Mouse (Mus musculus): Measurements from ENCODE around the gene Chaf1a. TPM values are rescaled to one million over a fixed set of nuclear protein-coding genes. Genes with fewer than 3 reads are reported as not detected.

The Chaf1a gene
- polyA plus RNA-seq, 1 experiment from 2014 or later, result 32.0 TPM

DNA sequence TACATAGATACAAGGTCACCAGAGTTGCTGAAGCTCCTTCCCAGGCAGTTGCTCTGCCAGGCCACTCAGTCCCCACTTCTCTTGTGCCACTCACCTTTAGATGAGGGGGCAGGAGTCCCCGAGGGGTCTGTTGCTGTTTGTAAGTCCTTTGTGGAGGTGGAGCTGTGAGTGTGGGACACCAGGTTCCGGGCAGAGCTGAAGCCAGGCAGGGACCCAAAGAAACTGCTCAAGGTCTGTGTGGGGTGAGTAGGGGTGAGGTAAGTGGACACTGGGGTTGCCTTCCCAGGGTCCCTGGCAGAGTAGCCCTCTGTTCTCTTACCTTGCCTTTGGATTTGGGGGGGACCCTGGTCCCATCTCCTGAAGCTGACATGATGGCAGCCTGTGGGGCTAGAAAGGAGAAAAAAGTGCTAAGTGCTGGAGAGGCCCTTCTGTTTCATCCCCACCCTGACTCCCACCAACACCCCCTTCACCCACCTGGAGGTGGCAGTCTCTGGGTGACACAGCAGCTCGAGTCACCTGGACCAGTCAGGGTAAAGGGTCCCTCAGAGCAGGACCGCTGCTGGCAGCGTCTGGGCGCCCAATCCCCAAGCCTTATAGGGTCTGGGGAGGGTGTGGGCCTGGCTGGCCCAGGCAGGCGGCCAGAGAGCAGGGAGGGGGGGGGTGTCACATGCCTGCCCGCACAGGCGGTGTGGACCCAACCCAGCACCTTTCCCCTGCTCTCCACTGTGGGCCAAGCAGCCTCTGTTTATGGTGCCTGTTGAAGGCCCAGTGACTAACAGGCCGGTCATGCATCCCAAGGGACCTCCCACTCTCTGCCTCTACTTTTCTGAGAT is 69.2 kb downstream of the Chaf1a start, which contains the start of gene Plin4:
Plin4 (minus strand) TSS at position 585 of the 833 bp plus-strand sequence.
- no peak within 1 kb of the TSS for H3K9ac ChIP-seq (ENCODE audit: low read depth, low read length)
- DNase-seq (ENCODE audit: low spot score) (no peak), ATAC-seq (replicated peaks; ENCODE audit: low FRiP score) (no peak)
- no peaks in the 10 kb centered on the region for H3K9me3 ChIP-seq (ENCODE audit: control insufficient read depth, low read length)
- H3K4me1 ChIP-seq (replicated peaks; ENCODE audit: control insufficient read depth, insufficient read depth, low read length), result no peaks in the 10 kb centered on the region
- WGBS, result 51% methylated on average over 10 of the region's 10 CpGs
- no peak within 1 kb of the TSS for H3K27ac ChIP-seq (ENCODE audit: low read depth, low read length)
- H3K36me3 ChIP-seq (ENCODE audit: control insufficient read depth, insufficient read depth, low read length), result no peaks in the 10 kb centered on the region
- H3K27me3 ChIP-seq (replicated peaks; ENCODE audit: control insufficient read depth, insufficient read depth, low read length), result no peaks in the 10 kb centered on the region
- no peak within 1 kb of the TSS for H3K4me3 ChIP-seq (ENCODE audit: low read depth, low read length)
- no peak within 1 kb of the TSS for H3K4me2 ChIP-seq

DNA sequence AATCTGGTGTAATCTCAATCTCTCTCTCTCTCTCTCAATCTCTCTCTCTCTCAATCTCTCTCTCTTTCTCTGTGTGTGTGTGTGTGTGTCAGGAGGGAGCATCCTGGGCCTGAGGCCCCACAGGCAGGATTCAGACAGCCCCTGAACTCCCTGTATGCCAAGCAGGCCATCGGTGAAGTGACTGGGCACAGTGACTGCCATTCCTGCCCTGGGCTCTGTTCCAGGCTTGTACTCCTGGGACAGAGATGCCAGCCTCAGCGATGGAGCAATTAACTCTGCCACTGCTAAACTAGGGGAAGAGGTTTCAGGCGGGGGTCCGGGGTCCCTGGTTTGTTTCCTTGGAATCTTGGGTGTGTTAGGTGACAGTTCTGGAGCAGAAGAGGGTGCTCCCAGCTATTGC is 70.3 kb downstream of the Chaf1a start:
- Histone ChIP-seq H3K27ac (ENCODE audit: low read depth, low read length) (no peak overlapping the region), H3K9ac (ENCODE audit: low read depth, low read length) (no peak overlapping the region), H3K4me1 (replicated peaks; ENCODE audit: control insufficient read depth, insufficient read depth, low read length) (no peaks in the 10 kb centered on the region), H3K4me3 (ENCODE audit: low read depth, low read length) (no peak overlapping the region), H3K9me3 (ENCODE audit: control insufficient read depth, low read length) (no peaks in the 10 kb centered on the region), H3K27me3 (replicated peaks; ENCODE audit: control insufficient read depth, insufficient read depth, low read length) (no peaks in the 10 kb centered on the region; the same call in 1 of the 2 replicates), H3K4me2 (no peak overlapping the region), H3K36me3 (ENCODE audit: control insufficient read depth, insufficient read depth, low read length) (no peaks in the 10 kb centered on the region)
- 61% methylated on average over 4 of the region's 4 CpGs for WGBS
- no peak for ATAC-seq (replicated peaks; ENCODE audit: low FRiP score)
- no peak for DNase-seq (ENCODE audit: low spot score)

GRCm38 (mm10) chr17:56111021-56111420 is 70.8 kb downstream of the Chaf1a start:
- no peak for ATAC-seq (replicated peaks; ENCODE audit: low FRiP score)
- Histone ChIP-seq H3K9me3 (ENCODE audit: control insufficient read depth, low read length) (no peaks in the 10 kb centered on the region), H3K4me2 (no peak overlapping the region), H3K4me3 (ENCODE audit: low read depth, low read length) (no peak overlapping the region), H3K9ac (ENCODE audit: low read depth, low read length) (no peak overlapping the region), H3K27ac (ENCODE audit: low read depth, low read length) (no peak overlapping the region), H3K36me3 (ENCODE audit: control insufficient read depth, insufficient read depth, low read length) (no peaks in the 10 kb centered on the region), H3K27me3 (replicated peaks; ENCODE audit: control insufficient read depth, insufficient read depth, low read length) (peaks cover under 1% of the 10 kb centered on the region; the same call in 1 of the 2 replicates), H3K4me1 (replicated peaks; ENCODE audit: control insufficient read depth, insufficient read depth, low read length) (no peaks in the 10 kb centered on the region)
- 70% methylated on average over 1 of the region's 1 CpGs for WGBS
- DNase-seq (ENCODE audit: low spot score), result no peak

- 43% methylated on average over 5 of the region's 5 CpGs for WGBS
- ATAC-seq (replicated peaks; ENCODE audit: low FRiP score) (peak; percentile 27; the same call in 1 of the 2 replicates), DNase-seq (ENCODE audit: low spot score) (peak; percentile 55)
- no peak overlapping the region for H3K4me2 ChIP-seq
- no peaks in the 10 kb centered on the region for H3K9me3 ChIP-seq (ENCODE audit: control insufficient read depth, low read length)
- no peaks in the 10 kb centered on the region for H3K36me3 ChIP-seq (ENCODE audit: control insufficient read depth, insufficient read depth, low read length)
- H3K4me3 ChIP-seq (ENCODE audit: low read depth, low read length), result no peak overlapping the region
- H3K27ac ChIP-seq (ENCODE audit: low read depth, low read length), result no peak overlapping the region
- no peaks in the 10 kb centered on the region for H3K4me1 ChIP-seq (replicated peaks; ENCODE audit: control insufficient read depth, insufficient read depth, low read length)
- peaks cover 3% of the 10 kb centered on the region; the same call in 1 of the 2 replicates for H3K27me3 ChIP-seq (replicated peaks; ENCODE audit: control insufficient read depth, insufficient read depth, low read length)
- no peak overlapping the region for H3K9ac ChIP-seq (ENCODE audit: low read depth, low read length)
These were observed 71.6 kb downstream of the Chaf1a start for GRCm38 (mm10) chr17:56111864-56112263.

GRCm38 (mm10) chr17:56112743-56113142 is 72.5 kb downstream of the Chaf1a start:
- no peak for ATAC-seq (replicated peaks; ENCODE audit: low FRiP score)
- no peak overlapping the region for H3K4me2 ChIP-seq
- H3K4me1 ChIP-seq (replicated peaks; ENCODE audit: control insufficient read depth, insufficient read depth, low read length), result peaks cover 6% of the 10 kb centered on the region; the same call in 1 of the 2 replicates
- 63% methylated on average over 3 of the region's 3 CpGs for WGBS
- H3K36me3 ChIP-seq (ENCODE audit: control insufficient read depth, insufficient read depth, low read length), result no peaks in the 10 kb centered on the region
- H3K27ac ChIP-seq (ENCODE audit: low read depth, low read length), result no peak overlapping the region
- no peak overlapping the region for H3K9ac ChIP-seq (ENCODE audit: low read depth, low read length)
- H3K27me3 ChIP-seq (replicated peaks; ENCODE audit: control insufficient read depth, insufficient read depth, low read length), result peaks cover 9% of the 10 kb centered on the region; the same call in 1 of the 2 replicates
- H3K9me3 ChIP-seq (ENCODE audit: control insufficient read depth, low read length), result no peaks in the 10 kb centered on the region
- no peak overlapping the region for H3K4me3 ChIP-seq (ENCODE audit: low read depth, low read length)
- DNase-seq (ENCODE audit: low spot score), result no peak

DNA sequence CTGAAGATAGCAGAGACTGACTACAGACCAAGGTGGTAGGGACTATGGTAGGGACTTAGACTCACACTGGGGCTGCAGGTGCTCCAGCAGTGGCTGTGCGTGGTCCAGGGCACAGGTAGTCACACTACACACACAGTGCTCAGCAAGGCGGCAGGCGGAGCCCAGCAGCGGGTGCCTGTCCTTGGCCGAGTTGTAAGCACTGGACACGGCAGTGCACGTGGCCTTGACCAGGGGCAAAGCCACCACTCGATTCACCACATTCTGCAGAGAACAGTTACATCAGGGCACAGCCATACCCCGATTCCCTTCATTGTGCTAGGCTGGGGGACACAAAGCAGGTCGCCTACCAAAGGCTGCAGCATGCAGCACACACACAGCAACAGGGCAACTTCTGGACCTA is 76.0 kb downstream of the Chaf1a start:
- Histone ChIP-seq H3K4me3 (ENCODE audit: low read depth, low read length) (no peak overlapping the region), H3K27ac (ENCODE audit: low read depth, low read length) (no peak overlapping the region), H3K9ac (ENCODE audit: low read depth, low read length) (no peak overlapping the region), H3K36me3 (ENCODE audit: control insufficient read depth, insufficient read depth, low read length) (no peaks in the 10 kb centered on the region), H3K27me3 (replicated peaks; ENCODE audit: control insufficient read depth, insufficient read depth, low read length) (peaks cover 39% of the 10 kb centered on the region), H3K4me1 (replicated peaks; ENCODE audit: control insufficient read depth, insufficient read depth, low read length) (peaks cover 10% of the 10 kb centered on the region; the same call in 1 of the 2 replicates), H3K9me3 (ENCODE audit: control insufficient read depth, low read length) (no peaks in the 10 kb centered on the region), H3K4me2 (no peak overlapping the region; the same call in 1 of the 2 replicates)
- WGBS, result 64% methylated on average over 10 of the region's 10 CpGs
- DNase-seq (ENCODE audit: low spot score), result no peak
- no peak for ATAC-seq (replicated peaks; ENCODE audit: low FRiP score)

DNA sequence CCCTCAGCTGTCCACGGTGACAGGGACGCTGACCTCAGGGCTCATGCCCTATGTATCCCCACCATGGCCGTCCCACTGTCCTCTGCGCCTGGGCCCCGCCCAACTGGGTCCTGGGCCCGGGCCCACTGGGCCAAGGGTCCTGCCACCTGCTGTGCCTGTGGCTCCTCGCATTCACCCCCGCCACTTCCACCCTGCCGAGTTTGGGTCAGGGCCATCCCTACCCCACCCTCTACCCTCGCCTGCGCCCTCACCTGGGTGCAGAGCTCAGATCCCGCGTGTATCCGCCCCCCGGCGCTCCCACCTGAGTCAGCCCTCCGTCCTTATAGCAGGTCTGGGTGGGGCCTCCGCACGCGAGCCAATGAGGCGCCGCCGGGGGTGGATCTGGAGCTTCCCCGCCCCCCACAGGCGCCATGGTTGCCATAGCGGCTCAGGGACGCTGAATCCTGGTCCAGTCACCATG is 77.0 kb downstream of the Chaf1a start, which contains the start of gene Plin5:
Plin5 (minus strand) TSS at position 346 of the 460 bp plus-strand sequence.
- Histone ChIP-seq H3K36me3 (ENCODE audit: control insufficient read depth, insufficient read depth, low read length) (no peaks in the 10 kb centered on the region), H3K4me2 (peak within 1 kb of the TSS; percentile 64), H3K4me3 (ENCODE audit: low read depth, low read length) (peak within 1 kb of the TSS; percentile 34), H3K27me3 (replicated peaks; ENCODE audit: control insufficient read depth, insufficient read depth, low read length) (peaks cover 50% of the 10 kb centered on the region), H3K9me3 (ENCODE audit: control insufficient read depth, low read length) (peaks cover under 1% of the 10 kb centered on the region), H3K9ac (ENCODE audit: low read depth, low read length) (no peak within 1 kb of the TSS), H3K4me1 (replicated peaks; ENCODE audit: control insufficient read depth, insufficient read depth, low read length) (peaks cover 10% of the 10 kb centered on the region; the same call in 1 of the 2 replicates), H3K27ac (ENCODE audit: low read depth, low read length) (no peak within 1 kb of the TSS)
- ATAC-seq (replicated peaks; ENCODE audit: low FRiP score), result peak; percentile 58
- WGBS, result 2% methylated on average over 27 of the region's 27 CpGs
- DNase-seq (ENCODE audit: low spot score), result no peak

DNA sequence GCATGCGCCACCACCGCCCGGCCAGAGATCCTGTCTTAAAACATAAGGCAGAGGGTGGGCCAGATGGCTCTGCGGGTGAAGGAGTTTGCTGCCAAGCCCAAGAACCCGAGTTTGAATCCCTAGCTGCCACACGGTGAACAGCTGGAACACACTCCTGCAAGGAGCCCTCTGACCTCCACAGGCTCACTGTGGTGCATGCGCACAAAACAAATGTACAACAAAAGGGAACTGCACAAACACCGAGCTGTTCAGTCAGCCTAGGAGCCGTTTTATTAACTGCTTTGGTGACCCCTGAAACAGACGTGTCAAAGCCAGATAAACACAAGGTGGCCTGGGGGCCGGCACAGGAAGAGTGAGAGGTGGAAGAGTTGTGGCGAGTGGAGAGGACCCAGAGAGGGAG is 79.2 kb downstream of the Chaf1a start:
- no peak overlapping the region for H3K27ac ChIP-seq (ENCODE audit: low read depth, low read length)
- H3K9me3 ChIP-seq (ENCODE audit: control insufficient read depth, low read length), result peaks cover 7% of the 10 kb centered on the region
- 42% methylated on average over 12 of the region's 12 CpGs for WGBS
- ATAC-seq (replicated peaks; ENCODE audit: low FRiP score) (no peak), DNase-seq (ENCODE audit: low spot score) (no peak)
- peaks cover 10% of the 10 kb centered on the region; the same call in 1 of the 2 replicates for H3K4me1 ChIP-seq (replicated peaks; ENCODE audit: control insufficient read depth, insufficient read depth, low read length)
- H3K4me3 ChIP-seq (ENCODE audit: low read depth, low read length), result no peak overlapping the region
- H3K36me3 ChIP-seq (ENCODE audit: control insufficient read depth, insufficient read depth, low read length), result no peaks in the 10 kb centered on the region
- H3K9ac ChIP-seq (ENCODE audit: low read depth, low read length), result no peak overlapping the region
- peaks cover 72% of the 10 kb centered on the region for H3K27me3 ChIP-seq (replicated peaks; ENCODE audit: control insufficient read depth, insufficient read depth, low read length)
- no peak overlapping the region; the same call in 1 of the 2 replicates for H3K4me2 ChIP-seq
